Mouse (Mus musculus) heart, postnatal 0 days (tissue): ENCODE measurements around the gene Syt5.

Experiments
- CTCF ChIP-seq: IDR thresholded peaks from 2 replicates; pipeline ENCODE4 v1.5.1; 2016; ENCODE audit warnings: antibody characterized with exemption, control low read depth, low read depth
- EP300 ChIP-seq: IDR thresholded peaks from 2 replicates; pipeline ENCODE4 v1.6.1; 2016; ENCODE audit warnings: antibody characterized with exemption, low read depth

DNA sequence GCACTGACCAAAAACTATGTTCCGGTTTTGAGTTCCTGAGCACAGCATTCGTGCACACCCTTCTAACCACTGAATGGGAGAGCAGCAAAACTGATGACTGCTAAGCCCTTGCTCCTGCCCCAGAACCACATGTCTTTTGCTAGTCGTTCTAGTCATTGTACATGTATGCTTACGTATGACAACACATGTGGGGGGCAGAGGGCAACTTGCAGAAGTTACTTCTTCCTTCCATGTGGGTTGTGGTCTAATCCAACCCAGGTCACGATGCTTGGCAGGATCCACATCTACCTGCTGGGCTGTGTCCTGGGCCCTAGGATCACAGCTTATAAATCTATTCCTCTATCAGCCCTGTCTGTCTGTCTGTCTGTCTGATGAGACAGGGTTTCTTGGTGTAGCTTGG, 43.5 kb downstream of the Syt5 start:
- TF ChIP-seq CTCF (no peak), EP300 (no peak)
